Mouse (Mus musculus) heart, embryonic 15.5 days (tissue): Measurements from ENCODE around the gene Txndc2. TPM values are rescaled to one million over a fixed set of nuclear protein-coding genes. Genes with fewer than 3 reads are reported as not detected.
A peak's percentile ranks its signal among the peaks of the same experiment; 100 is the strongest.

ENCODE experiments used
- ATAC-seq: fragments of 200-750 bp; cut with Nextera tagmentation; replicated peaks from 2 replicates; pipeline ENCODE4 v1.8.0; 2017; ENCODE audit warnings: low read depth, moderate TSS enrichment; ENCODE audit not compliant: insufficient number of reproducible peaks, insufficient read depth, low FRiP score
- H3K27ac ChIP-seq: fragments of 300-500 bp; sonication (generic); 2 replicates; pipeline ENCODE4 v1.5.1; 2015; ENCODE audit warnings: mild to moderate bottlenecking, inconsistent platforms
- H3K27me3 ChIP-seq: fragments of 300-500 bp; sonication (generic); 2 replicates; pipeline ENCODE4 v1.6.1; 2015; ENCODE audit warnings: inconsistent platforms
- H3K36me3 ChIP-seq: fragments of 300-500 bp; sonication (generic); 2 replicates; pipeline ENCODE4 v1.6.1; 2015; ENCODE audit warnings: mild to moderate bottlenecking, inconsistent platforms
- H3K4me1 ChIP-seq: fragments of 300-500 bp; sonication (generic); replicated peaks from 2 replicates; pipeline ENCODE4 v1.6.1; 2015; ENCODE audit warnings: inconsistent platforms
- H3K4me2 ChIP-seq: fragments of 300-500 bp; sonication (generic); 2 replicates; pipeline ENCODE4 v1.6.1; 2015; ENCODE audit warnings: inconsistent platforms, mild to moderate bottlenecking, moderate library complexity
- H3K4me3 ChIP-seq: fragments of 300-500 bp; sonication (generic); 2 replicates; pipeline ENCODE4 v1.5.1; 2015; ENCODE audit warnings: mild to moderate bottlenecking, inconsistent platforms
- H3K9ac ChIP-seq: fragments of 300-500 bp; sonication (generic); 2 replicates; pipeline ENCODE4 v1.6.1; 2015; ENCODE audit warnings: mild to moderate bottlenecking, inconsistent platforms
- H3K9me3 ChIP-seq: fragments of 300-500 bp; sonication (generic); replicated peaks from 2 replicates; pipeline ENCODE4 v1.6.1; 2016; ENCODE audit warnings: inconsistent platforms
- WGBS: fragments of 180-500 bp; shearing (Covaris S2); methylation state at CpG from one replicate; pipeline ENCODE4 v1.1.7; 2015; ENCODE audit warnings: mixed read lengths; 5-methylcytosine and 5-hydroxymethylcytosine counted together
- polyA plus RNA-seq: library from polyadenylated mRNA; unstranded; fragments of >200 nt; fragmentation: Nextera tagmentation; extraction: Ambion mirVana; gene quantifications from 2 replicates; pipeline ENCODE4 v1.2.1, GENCODE M21; 2015

Gene Txndc2
- polyA plus RNA-seq, 1 experiment from 2014 or later = not detected

- Histone ChIP-seq H3K27ac (no peak overlapping the region), H3K9ac (no peak overlapping the region), H3K9me3 (no peaks in the 10 kb centered on the region), H3K4me1 (0 out of 2 replicates have a peak, but pooled peaks cover 3% of the 10 kb centered on the region), H3K27me3 (no peaks in the 10 kb centered on the region), H3K4me3 (no peak overlapping the region), H3K36me3 (no peaks in the 10 kb centered on the region), H3K4me2 (no peak overlapping the region)
- WGBS = 48% methylated on average over 4 of the region's 4 CpGs
- no peak for ATAC-seq
Observed at GRCm38 (mm10) chr17:65655608-65656007, 13.6 kb upstream of the Txndc2 start.

- H3K4me2 ChIP-seq = no peak overlapping the region
- no peak overlapping the region for H3K9ac ChIP-seq
- no peak overlapping the region for H3K27ac ChIP-seq
- WGBS = 82% methylated on average over 6 of the region's 6 CpGs
- ATAC-seq = no peak
- H3K27me3 ChIP-seq = no peaks in the 10 kb centered on the region
- H3K4me1 ChIP-seq = peaks cover 8% of the 10 kb centered on the region
- no peaks in the 10 kb centered on the region for H3K9me3 ChIP-seq
- no peaks in the 10 kb centered on the region for H3K36me3 ChIP-seq
- no peak overlapping the region for H3K4me3 ChIP-seq
Observed at GRCm38 (mm10) chr17:65650598-65650997, 8.6 kb upstream of the Txndc2 start.

DNA sequence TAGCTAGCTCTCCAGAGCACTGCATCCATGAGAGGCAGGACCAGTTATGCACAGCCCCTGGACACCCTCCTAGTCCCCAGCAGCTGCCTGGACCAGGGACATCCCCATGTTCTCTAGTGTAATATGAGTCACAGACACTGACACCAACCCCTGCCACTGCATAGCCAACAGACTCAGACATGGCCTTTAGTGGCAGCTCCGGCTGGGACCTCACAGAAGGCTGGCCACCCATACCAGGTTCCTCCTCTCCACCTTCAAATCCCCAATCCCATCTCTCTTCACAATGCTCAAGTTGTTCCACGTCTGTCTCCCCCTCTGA is 7.2 kb upstream of the Txndc2 start:
- WGBS = 85% methylated on average over 2 of the region's 2 CpGs
- H3K9me3 ChIP-seq = no peaks in the 10 kb centered on the region

DNA sequence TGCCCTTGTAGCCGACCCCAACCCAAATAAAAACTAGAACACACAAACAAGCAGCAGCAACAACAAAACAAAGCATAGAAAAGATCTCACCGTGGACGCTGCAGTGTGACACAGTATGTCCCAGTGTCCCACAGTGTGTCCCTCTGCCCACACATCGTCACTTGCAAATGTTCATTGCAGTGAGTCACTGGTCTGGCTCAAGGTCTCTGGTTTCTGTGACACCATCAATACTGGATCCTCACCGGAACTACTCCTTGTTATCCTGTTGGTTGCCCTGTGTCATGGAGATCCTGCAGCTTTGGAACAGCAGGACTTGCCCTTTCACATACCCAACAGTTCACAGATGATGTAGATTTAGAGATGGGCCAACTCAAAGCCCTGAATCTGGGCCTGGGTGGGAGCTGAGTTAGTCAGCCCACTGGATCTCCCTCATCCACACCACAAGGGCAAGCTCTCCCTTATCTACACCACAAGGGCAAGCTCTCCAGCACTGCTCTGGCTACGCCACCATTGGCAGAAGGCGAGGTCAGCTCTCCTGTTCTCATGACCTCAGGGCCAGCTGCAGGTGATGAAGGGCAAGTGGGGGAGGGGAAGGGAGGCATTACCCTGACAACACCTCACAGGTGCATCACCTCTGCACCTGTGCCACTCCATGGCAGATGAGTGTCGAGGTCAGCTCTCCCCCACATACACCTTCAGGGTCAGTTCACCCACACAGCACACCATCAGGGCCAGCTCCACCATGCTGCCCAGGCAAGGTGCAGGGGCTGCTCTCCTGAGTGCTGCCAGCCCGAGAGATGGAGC is 6.6 kb upstream of the Txndc2 start:
- Histone ChIP-seq H3K9me3 (no peaks in the 10 kb centered on the region), H3K27ac (no peak overlapping the region), H3K4me3 (no peak overlapping the region), H3K27me3 (no peaks in the 10 kb centered on the region), H3K4me1 (peaks cover 10% of the 10 kb centered on the region), H3K36me3 (no peaks in the 10 kb centered on the region), H3K4me2 (no peak overlapping the region), H3K9ac (no peak overlapping the region)
- ATAC-seq = no peak
- 72% methylated on average over 9 of the region's 9 CpGs for WGBS

More for the DNA sequence above, 7.2 kb upstream of the Txndc2 start:
- H3K4me2 ChIP-seq = no peak overlapping the region
- H3K27me3 ChIP-seq = no peaks in the 10 kb centered on the region
- H3K36me3 ChIP-seq = no peaks in the 10 kb centered on the region
- no peak for ATAC-seq
- no peak overlapping the region for H3K27ac ChIP-seq
- no peak overlapping the region for H3K4me3 ChIP-seq
- peaks cover 7% of the 10 kb centered on the region for H3K4me1 ChIP-seq
- H3K9ac ChIP-seq = no peak overlapping the region

DNA sequence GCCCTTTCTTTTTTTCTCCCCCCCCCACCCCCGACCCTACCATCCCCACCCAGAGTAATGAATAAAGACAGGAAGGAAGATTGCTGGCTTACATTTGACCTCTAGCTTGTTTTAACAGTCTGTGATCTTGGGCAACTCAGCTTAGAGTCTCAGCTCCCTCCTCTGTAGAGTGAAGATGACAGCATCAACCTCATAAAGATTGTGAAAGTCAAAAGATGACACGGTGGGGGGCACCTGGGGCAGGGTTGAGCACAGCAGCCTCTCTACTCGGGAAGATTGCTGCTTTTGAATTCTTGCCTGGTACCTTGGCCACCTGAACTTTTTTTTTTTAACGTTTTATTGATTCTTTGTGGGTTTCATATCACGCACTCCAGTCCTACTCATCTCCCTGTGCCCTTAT is 6.0 kb upstream of the Txndc2 start:
- Histone ChIP-seq H3K9me3 (no peaks in the 10 kb centered on the region), H3K27me3 (no peaks in the 10 kb centered on the region), H3K4me2 (no peak overlapping the region), H3K4me1 (peaks cover 16% of the 10 kb centered on the region), H3K36me3 (no peaks in the 10 kb centered on the region), H3K4me3 (no peak overlapping the region), H3K27ac (no peak overlapping the region), H3K9ac (no peak overlapping the region)
- no peak for ATAC-seq
- 56% methylated on average over 5 of the region's 5 CpGs for WGBS

DNA sequence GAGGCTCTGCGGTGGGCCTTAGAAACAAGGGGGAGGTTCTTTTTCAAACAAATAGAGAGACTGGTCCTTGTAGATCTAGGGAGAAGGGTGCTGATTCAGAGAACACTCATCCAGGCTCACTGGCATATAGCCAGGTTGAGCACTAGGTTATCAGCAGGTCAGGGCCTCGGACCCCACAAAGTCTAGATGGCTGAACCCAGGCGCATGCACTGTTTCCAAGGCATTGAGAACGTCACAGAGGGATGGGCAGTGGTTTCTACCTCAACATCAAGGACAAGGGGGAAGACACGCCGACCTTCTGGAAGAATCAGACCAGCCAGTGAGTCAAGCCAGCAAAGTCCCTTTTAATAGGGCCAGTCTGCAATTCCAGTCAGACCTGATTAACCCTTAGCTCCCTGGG is 5.3 kb upstream of the Txndc2 start:
- H3K4me3 ChIP-seq = no peak overlapping the region
- WGBS = 71% methylated on average over 6 of the region's 6 CpGs
- H3K9ac ChIP-seq = no peak overlapping the region
- no peak overlapping the region for H3K4me2 ChIP-seq
- ATAC-seq = no peak
- H3K27me3 ChIP-seq = no peaks in the 10 kb centered on the region
- H3K36me3 ChIP-seq = no peaks in the 10 kb centered on the region
- H3K27ac ChIP-seq = no peak overlapping the region
- H3K4me1 ChIP-seq = peaks cover 18% of the 10 kb centered on the region
- no peaks in the 10 kb centered on the region for H3K9me3 ChIP-seq

GRCm38 (mm10) chr17:65643579-65643978 is 1.6 kb upstream of the Txndc2 start:
- Histone ChIP-seq H3K27ac (peak overlapping the region; percentile 22; the same call in 1 of the 2 replicates), H3K4me2 (no peak overlapping the region), H3K4me3 (no peak overlapping the region), H3K4me1 (peaks cover 13% of the 10 kb centered on the region), H3K9ac (no peak overlapping the region), H3K9me3 (no peaks in the 10 kb centered on the region), H3K36me3 (no peaks in the 10 kb centered on the region), H3K27me3 (no peaks in the 10 kb centered on the region)
- WGBS = 75% methylated on average over 5 of the region's 5 CpGs
- ATAC-seq = no peak

DNA sequence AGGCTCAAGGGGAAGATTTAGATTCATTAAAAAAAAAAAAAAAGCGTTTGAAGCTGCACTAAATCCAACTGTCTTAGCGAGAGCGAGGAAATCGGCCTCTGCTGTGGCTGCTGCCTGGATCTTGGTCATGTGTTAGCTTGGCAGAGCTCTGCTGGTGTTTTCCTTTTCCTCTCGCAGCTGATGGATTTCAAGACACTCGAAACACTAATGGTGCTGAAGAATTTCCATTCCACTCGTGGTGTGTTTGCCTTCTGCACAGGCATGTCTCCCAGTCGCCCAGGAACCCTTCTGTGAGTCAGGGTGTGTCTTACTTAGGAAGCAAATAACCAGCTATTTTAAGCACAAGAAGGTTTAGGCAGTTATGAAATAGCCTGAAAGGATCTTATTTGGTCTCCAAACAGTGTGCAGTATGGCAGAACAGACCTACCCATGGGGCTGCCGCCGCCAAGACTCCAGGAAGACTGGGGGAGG is 1.1 kb upstream of the Txndc2 start:
- H3K9me3 ChIP-seq = no peaks in the 10 kb centered on the region
- no peaks in the 10 kb centered on the region for H3K27me3 ChIP-seq
- no peak overlapping the region for H3K4me3 ChIP-seq
- peak overlapping the region; percentile 22; the same call in 1 of the 2 replicates for H3K27ac ChIP-seq
- no peak for ATAC-seq
- WGBS = 47% methylated on average over 10 of the region's 10 CpGs
- no peaks in the 10 kb centered on the region for H3K36me3 ChIP-seq
- H3K4me1 ChIP-seq = peaks cover 13% of the 10 kb centered on the region
- no peak overlapping the region for H3K9ac ChIP-seq
- no peak overlapping the region for H3K4me2 ChIP-seq

DNA sequence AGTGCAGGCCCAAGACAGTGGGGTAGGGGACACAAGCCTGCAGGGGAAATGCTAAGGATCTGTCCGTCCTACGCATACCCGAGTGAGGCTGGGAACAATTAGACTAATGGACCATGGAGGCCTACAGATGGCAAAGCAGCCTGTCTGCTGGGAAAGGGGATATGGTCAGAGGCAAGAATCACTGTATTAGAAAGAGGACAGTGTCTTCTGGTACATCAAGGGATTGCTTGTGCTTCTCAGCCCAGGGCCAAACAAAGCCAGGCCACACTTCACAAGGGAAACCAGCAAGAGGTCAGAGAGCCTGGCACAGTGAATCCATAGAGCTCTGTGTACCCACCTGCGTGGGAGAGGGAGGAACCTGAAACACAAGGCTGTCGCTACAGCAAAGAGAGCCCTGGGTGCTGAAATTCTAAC is 617 bp upstream of the Txndc2 start:
- Histone ChIP-seq H3K4me2 (no peak overlapping the region), H3K4me3 (no peak overlapping the region), H3K27ac (0 out of 2 replicates have a peak overlapping the region, but pooled peaks have one; percentile 7), H3K9ac (no peak overlapping the region), H3K9me3 (no peaks in the 10 kb centered on the region), H3K4me1 (peaks cover 13% of the 10 kb centered on the region), H3K36me3 (no peaks in the 10 kb centered on the region), H3K27me3 (no peaks in the 10 kb centered on the region)
- ATAC-seq = no peak
- 78% methylated on average over 5 of the region's 5 CpGs for WGBS

DNA sequence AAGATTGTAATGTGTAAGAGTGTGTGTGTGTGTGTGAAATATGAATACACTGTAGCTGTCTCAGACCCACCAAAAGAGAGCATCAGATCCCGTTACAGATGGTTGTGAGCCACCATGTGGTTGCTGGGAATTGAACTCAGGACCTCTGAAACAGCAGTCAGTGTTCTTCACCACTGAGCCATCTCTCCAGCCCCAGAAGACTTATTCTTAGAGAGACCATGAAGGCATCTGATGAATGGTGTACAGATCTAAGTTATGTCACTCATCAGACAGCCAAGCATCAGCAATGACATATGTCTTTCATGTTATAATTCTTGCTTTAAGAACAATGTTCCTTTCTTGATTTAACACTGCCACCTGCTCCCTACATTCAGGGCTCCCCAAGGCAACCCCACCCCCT is 2.8 kb downstream of the Txndc2 start:
- Histone ChIP-seq H3K27me3 (no peaks in the 10 kb centered on the region), H3K4me2 (no peak overlapping the region)
- 80% methylated on average over 1 of the region's 1 CpGs for WGBS

DNA sequence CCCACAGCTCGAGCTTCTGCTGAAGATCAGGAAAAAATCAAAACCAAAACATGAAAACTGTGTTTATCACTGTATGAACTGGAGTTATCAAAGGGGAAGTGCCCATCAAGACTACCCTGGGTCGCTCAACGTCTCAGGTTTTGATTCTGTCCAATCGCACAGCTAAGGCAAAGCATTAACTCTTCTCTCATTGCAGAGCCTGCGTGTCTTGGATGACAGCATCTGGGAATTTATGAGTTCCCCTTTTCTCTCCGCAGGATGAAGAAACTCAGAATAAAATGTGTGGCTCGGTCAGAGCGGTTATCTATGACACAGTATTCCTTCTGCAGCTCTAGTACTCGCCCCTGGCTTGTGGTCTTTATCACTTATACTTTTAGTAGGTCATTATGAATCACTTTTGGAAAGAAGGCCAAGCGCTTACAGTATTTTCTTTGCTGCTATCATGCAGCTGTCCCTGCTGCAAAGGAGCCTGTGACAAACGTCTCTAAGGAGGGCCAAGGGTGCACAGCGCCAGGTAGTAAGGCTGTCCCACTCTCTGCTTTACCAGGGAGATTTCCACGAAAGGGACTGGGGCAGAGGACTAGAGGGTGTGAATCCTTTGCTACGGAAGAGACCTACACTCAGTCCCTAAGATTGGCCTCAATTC is 6.1 kb downstream of the Txndc2 start:
- 48% methylated on average over 14 of the region's 14 CpGs for WGBS
- no peak for ATAC-seq
- Histone ChIP-seq H3K4me3 (no peak overlapping the region), H3K4me1 (peaks cover 5% of the 10 kb centered on the region; the same call in 1 of the 2 replicates), H3K36me3 (no peaks in the 10 kb centered on the region), H3K9ac (no peak overlapping the region), H3K27me3 (no peaks in the 10 kb centered on the region), H3K9me3 (no peaks in the 10 kb centered on the region), H3K4me2 (no peak overlapping the region), H3K27ac (no peak overlapping the region)

More for the DNA sequence above, 2.8 kb downstream of the Txndc2 start:
- Histone ChIP-seq H3K9ac (no peak overlapping the region), H3K36me3 (no peaks in the 10 kb centered on the region), H3K27ac (no peak overlapping the region), H3K4me1 (peaks cover 16% of the 10 kb centered on the region), H3K4me3 (no peak overlapping the region), H3K9me3 (no peaks in the 10 kb centered on the region)
- no peak for ATAC-seq
